Mouse (Mus musculus) liver, embryonic 14.5 days (tissue): ENCODE measurements at regions not wholly inside any gene's neighbourhood (a gene's known extent, or its start where the extent isn't known, plus 50 kb on each side); places are given as distances from the start of the nearest gene placed in this dataset.

ENCODE experiments used
- CTCF ChIP-seq: IDR thresholded peaks from 2 replicates; pipeline ENCODE4 v1.5.1; 2016; ENCODE audit warnings: antibody characterized with exemption, low read depth, control low read depth
- EP300 ChIP-seq: IDR thresholded peaks from 2 replicates; pipeline ENCODE4 v1.6.1; 2016; ENCODE audit warnings: antibody characterized with exemption, low read depth

DNA sequence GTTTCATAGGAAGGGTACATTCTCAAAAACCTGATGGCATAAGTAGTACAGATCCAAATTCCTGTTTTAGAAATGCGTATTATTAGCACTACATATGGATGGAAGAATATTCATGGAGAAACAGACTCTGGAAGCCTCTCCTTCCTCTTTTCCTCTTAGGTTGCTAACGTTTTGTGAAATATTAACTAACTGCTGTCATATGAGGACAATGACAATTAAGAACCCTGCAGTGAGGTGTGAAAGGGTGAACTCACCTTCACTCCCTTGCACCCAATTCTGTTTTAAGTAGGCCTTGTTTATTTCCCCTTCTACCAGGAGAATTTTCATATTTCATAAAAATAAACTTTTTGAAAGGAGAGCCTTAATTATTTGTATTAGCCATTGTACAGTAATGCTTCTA lies 62.5 kb upstream of the Abcb5 start:
- no peak for TF ChIP-seq CTCF
- no peak for TF ChIP-seq EP300
